Mouse (Mus musculus) embryonic fibroblast, embryonic 13.5 days (primary cell): Measurements from ENCODE around the gene Syde2.

ENCODE experiments used
- CTCF ChIP-seq: IDR thresholded peaks from 2 replicates; pipeline ENCODE4 v1.5.1; 2011; ENCODE audit warnings: mild to moderate bottlenecking, control low read depth, low read length, moderate library complexity, borderline replicate concordance; ENCODE audit not compliant: insufficient read depth
- POLR2A ChIP-seq: IDR thresholded peaks from 2 replicates; pipeline ENCODE4 v1.6.1; 2011; ENCODE audit warnings: low read depth, mild to moderate bottlenecking, control low read depth, low read length, moderate library complexity

DNA sequence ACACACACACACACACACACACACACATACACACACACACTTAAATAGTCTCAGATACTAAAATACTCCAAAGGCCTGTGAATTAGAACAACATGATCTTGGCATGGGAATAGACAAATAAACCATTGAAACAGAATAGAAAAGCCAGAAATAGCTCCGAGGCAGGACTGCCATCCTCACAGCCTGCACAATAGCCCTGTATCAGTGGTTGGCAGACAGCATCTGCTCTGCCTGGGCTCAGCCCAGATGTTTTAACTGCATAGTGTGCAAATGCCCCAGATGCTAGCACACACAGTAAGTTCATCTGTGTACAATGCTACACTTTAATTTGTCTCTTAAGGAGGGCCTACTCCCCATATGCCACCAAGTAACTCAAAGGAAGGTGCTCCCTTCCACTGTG lies 27.8 kb upstream of the Syde2 start:
- TF ChIP-seq CTCF: no peak
- no peak for TF ChIP-seq POLR2A
